Mouse (Mus musculus): ENCODE measurements around the gene Adat3.
A peak's percentile ranks its signal among the peaks of the same experiment; 100 is the strongest.
"Not testable (repeated sequence)": the region's sequence is repeated elsewhere in the genome, so short reads cannot be mapped to it uniquely, and the experiment has no call there.

Adat3 gene

GRCm38 (mm10) chr10:80610116-80610785 lies 7.6 kb downstream of the Adat3 start:
- no peak for DNase-seq (ENCODE audit: low spot score)

GRCm38 (mm10) chr10:80611024-80611423 lies 8.3 kb downstream of the Adat3 start:
- peak; percentile 81 for DNase-seq (ENCODE audit: low spot score)

- DNase-seq (ENCODE audit: low spot score) = no peak
Observed at GRCm38 (mm10) chr10:80611905-80612304, 9.2 kb downstream of the Adat3 start.

- no peak for DNase-seq (ENCODE audit: low spot score)
Observed at GRCm38 (mm10) chr10:80613821-80614220, 11.1 kb downstream of the Adat3 start.

GRCm38 (mm10) chr10:80614351-80614750 lies 11.7 kb downstream of the Adat3 start:
- DNase-seq (ENCODE audit: low spot score) = no peak

- no peak for DNase-seq (ENCODE audit: low spot score)
Observed at GRCm38 (mm10) chr10:80618181-80618580, 15.5 kb downstream of the Adat3 start.

- DNase-seq (ENCODE audit: low spot score) = no peak
Observed at GRCm38 (mm10) chr10:80619465-80620244, 17.0 kb downstream of the Adat3 start.

GRCm38 (mm10) chr10:80620365-80620764 lies 17.7 kb downstream of the Adat3 start:
- DNase-seq (ENCODE audit: low spot score) = no peak

- no peak for DNase-seq (ENCODE audit: low spot score)
Observed at GRCm38 (mm10) chr10:80620796-80621689, 18.4 kb downstream of the Adat3 start.

GRCm38 (mm10) chr10:80621690-80621939 lies 18.9 kb downstream of the Adat3 start:
- no peak for DNase-seq (ENCODE audit: low spot score)

GRCm38 (mm10) chr10:80621940-80622660 lies 19.4 kb downstream of the Adat3 start:
- DNase-seq (ENCODE audit: low spot score) = peak; percentile 100

GRCm38 (mm10) chr10:80622661-80623456 lies 20.2 kb downstream of the Adat3 start, which contains the start of gene Csnk1g2:
TSS of gene Csnk1g2 (plus strand) at chr10:80622838.
- peak; percentile 21 for DNase-seq (ENCODE audit: low spot score)

GRCm38 (mm10) chr10:80623457-80624191 lies 20.9 kb downstream of the Adat3 start:
- peak; percentile 55 for DNase-seq (ENCODE audit: low spot score)

- no peak for DNase-seq (ENCODE audit: low spot score)
Observed at GRCm38 (mm10) chr10:80625764-80626163, 23.1 kb downstream of the Adat3 start.

- peak; percentile 58 for DNase-seq (ENCODE audit: low spot score)
Observed at GRCm38 (mm10) chr10:80627685-80628084, 25.0 kb downstream of the Adat3 start.

- no peak for DNase-seq (ENCODE audit: low spot score)
Observed at GRCm38 (mm10) chr10:80628925-80629324, 26.2 kb downstream of the Adat3 start.

- DNase-seq (ENCODE audit: low spot score) = no peak
Observed at GRCm38 (mm10) chr10:80635345-80635744, 32.7 kb downstream of the Adat3 start.

- no peak for DNase-seq (ENCODE audit: low spot score)
Observed at GRCm38 (mm10) chr10:80646936-80647335, 44.3 kb downstream of the Adat3 start.

GRCm38 (mm10) chr10:80649910-80650309 lies 47.2 kb downstream of the Adat3 start:
- DNase-seq (ENCODE audit: low spot score) = not testable (repeated sequence)

- DNase-seq (ENCODE audit: low spot score) = no peak
Observed at GRCm38 (mm10) chr10:80650392-80650791, 47.7 kb downstream of the Adat3 start.

Measured in retina, embryonic 14.5 days (tissue).